Mouse (Mus musculus) midbrain, embryonic 11.5 days (tissue): ENCODE results near the gene Otx2. TPM values are rescaled to one million over a fixed set of nuclear protein-coding genes. Genes with fewer than 3 reads are reported as not detected.

ENCODE experiments used
- ATAC-seq: fragments of 200-750 bp; cut with Nextera tagmentation; 2 replicates; pipeline ENCODE4 v1.8.0; 2017; ENCODE audit warnings: moderate TSS enrichment, moderate library complexity; ENCODE audit not compliant: low FRiP score
- DNase-seq: peaks from one replicate; pipeline ENCODE4 v3.0.0; 2015; ENCODE audit warnings: low spot score; ENCODE audit errors: missing footprints
- H3K27ac ChIP-seq: fragments of 300-500 bp; sonication (generic); 2 replicates; pipeline ENCODE4 v1.5.1; 2014; ENCODE audit warnings: low read depth, low read length
- H3K27me3 ChIP-seq: fragments of 300-500 bp; sonication (generic); 2 replicates; pipeline ENCODE4 v1.6.1; 2014; ENCODE audit warnings: mild to moderate bottlenecking, low read length, moderate library complexity, mixed read lengths; ENCODE audit not compliant: control insufficient read depth, insufficient read depth
- H3K36me3 ChIP-seq: fragments of 300-500 bp; sonication (generic); 2 replicates; pipeline ENCODE4 v1.6.1; 2014; ENCODE audit warnings: mild to moderate bottlenecking, low read length, moderate library complexity, mixed read lengths; ENCODE audit not compliant: control insufficient read depth, insufficient read depth
- H3K4me1 ChIP-seq: fragments of 300-500 bp; sonication (generic); 2 replicates; pipeline ENCODE4 v1.6.1; 2014; ENCODE audit warnings: low read length; ENCODE audit not compliant: control insufficient read depth, insufficient read depth
- H3K4me2 ChIP-seq: fragments of 300-500 bp; sonication (generic); 2 replicates; pipeline ENCODE4 v1.6.1; 2014; ENCODE audit warnings: mild to moderate bottlenecking, moderate library complexity
- H3K4me3 ChIP-seq: fragments of 300-500 bp; sonication (generic); 2 replicates; pipeline ENCODE4 v1.5.1; 2014; ENCODE audit warnings: low read depth, low read length
- H3K9ac ChIP-seq: fragments of 300-500 bp; sonication (generic); 2 replicates; pipeline ENCODE4 v1.6.1; 2014; ENCODE audit warnings: low read length
- H3K9me3 ChIP-seq: fragments of 300-500 bp; sonication (generic); 2 replicates; pipeline ENCODE4 v1.6.1; 2016; ENCODE audit warnings: low read length; ENCODE audit not compliant: control insufficient read depth
- WGBS: fragments of 180-500 bp; shearing (Covaris S2); extraction: QIAGEN DNeasy Blood & Tissue Kit; methylation state at CpG from one replicate; pipeline ENCODE4 v1.1.7; 2014; 5-methylcytosine and 5-hydroxymethylcytosine counted together
- polyA plus RNA-seq: library from polyadenylated mRNA; unstranded; fragments of >200 nt; fragmentation: Nextera tagmentation; extraction: Ambion mirVana; gene quantifications from 2 replicates; pipeline ENCODE4 v1.2.1, GENCODE M21; 2014

The Otx2 gene
- polyA plus RNA-seq, 1 experiment from 2014 or later, result 230 TPM

GRCm38 (mm10) chr14:48664841-48665815 lies 8.5 kb downstream of the Otx2 start:
- Histone ChIP-seq H3K27ac (peak overlapping the region; percentile 98), H3K9ac (peak overlapping the region; percentile 100), H3K4me1 (peaks cover 17% of the 10 kb centered on the region), H3K4me3 (peak overlapping the region; percentile 95), H3K9me3 (no peaks in the 10 kb centered on the region), H3K27me3 (no peaks in the 10 kb centered on the region), H3K4me2 (peak overlapping the region; percentile 100), H3K36me3 (peaks cover 2% of the 10 kb centered on the region; the same call in 1 of the 2 replicates)
- under 1% methylated on average over 50 of the region's 50 CpGs for WGBS
- ATAC-seq (0 out of 2 replicates have a peak, but pooled peaks have one; percentile 11), DNase-seq (peak; percentile 98)

DNA sequence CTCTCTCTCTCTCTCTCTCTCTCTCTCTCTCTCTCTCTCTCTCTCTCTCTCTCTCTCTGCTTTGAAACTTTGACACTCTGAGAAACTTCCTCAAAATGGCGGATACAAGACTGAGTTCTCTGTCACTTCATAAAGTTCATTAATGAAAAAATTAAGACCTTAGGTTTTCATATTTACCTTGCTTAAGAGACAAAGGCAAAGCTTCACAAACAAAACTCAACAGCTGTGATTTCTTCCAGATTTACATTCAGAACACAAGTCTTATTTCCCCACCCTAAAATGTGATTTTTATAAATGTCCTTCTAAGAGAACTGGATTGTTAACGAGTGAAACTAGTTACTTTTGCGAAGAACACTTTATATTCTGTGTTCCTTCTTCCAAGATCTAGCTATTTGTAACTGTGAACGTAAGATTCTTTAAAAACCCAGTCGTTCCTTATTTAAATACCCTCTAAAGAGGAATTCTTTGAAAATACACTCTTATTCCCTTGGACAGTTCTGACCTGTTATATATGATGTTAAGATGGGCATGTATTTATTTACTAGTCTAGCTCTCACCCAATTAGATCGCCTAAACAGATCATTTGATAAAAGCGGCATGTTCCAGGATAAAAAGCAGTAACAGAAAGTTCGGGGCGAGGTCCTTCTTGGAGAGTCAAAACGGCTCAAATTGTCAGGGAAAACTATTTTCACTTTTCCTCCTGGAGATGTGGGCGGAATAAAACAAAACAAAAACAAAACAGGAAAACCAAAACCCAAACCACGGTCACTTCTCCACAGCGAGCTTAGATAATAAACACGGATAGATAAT lies 9.4 kb downstream of the Otx2 start:
- H3K36me3 ChIP-seq, result peaks cover 2% of the 10 kb centered on the region; the same call in 1 of the 2 replicates
- ATAC-seq, result no peak
- H3K27me3 ChIP-seq, result no peaks in the 10 kb centered on the region
- H3K4me2 ChIP-seq, result peak overlapping the region; percentile 100
- under 1% methylated on average over 14 of the region's 14 CpGs for WGBS
- peak overlapping the region; percentile 95 for H3K4me3 ChIP-seq
- H3K4me1 ChIP-seq, result peaks cover 24% of the 10 kb centered on the region
- H3K9me3 ChIP-seq, result no peaks in the 10 kb centered on the region
- DNase-seq, result peak; percentile 92
- peak overlapping the region; percentile 98 for H3K27ac ChIP-seq
- peak overlapping the region; percentile 100 for H3K9ac ChIP-seq

- no peaks in the 10 kb centered on the region for H3K9me3 ChIP-seq
- peaks cover 29% of the 10 kb centered on the region for H3K4me1 ChIP-seq
- H3K9ac ChIP-seq, result peak overlapping the region; percentile 100
- H3K4me2 ChIP-seq, result peak overlapping the region; percentile 100
- peaks cover 3% of the 10 kb centered on the region; the same call in 1 of the 2 replicates for H3K36me3 ChIP-seq
- H3K27me3 ChIP-seq, result no peaks in the 10 kb centered on the region
- peak overlapping the region; percentile 61 for H3K27ac ChIP-seq
- peak; percentile 95 for DNase-seq
- WGBS, result under 1% methylated on average over 4 of the region's 4 CpGs
- ATAC-seq, result no peak
- H3K4me3 ChIP-seq, result peak overlapping the region; percentile 95
Measured at GRCm38 (mm10) chr14:48663531-48663930, 10.1 kb downstream of the Otx2 start.

GRCm38 (mm10) chr14:48662568-48663236 lies 10.9 kb downstream of the Otx2 start:
- 0% methylated on average over 16 of the region's 16 CpGs for WGBS
- no peak for ATAC-seq
- peak overlapping the region; percentile 100 for H3K4me2 ChIP-seq
- H3K9ac ChIP-seq, result peak overlapping the region; percentile 100
- peaks cover 34% of the 10 kb centered on the region for H3K4me1 ChIP-seq
- H3K27ac ChIP-seq, result peak overlapping the region; percentile 76
- no peaks in the 10 kb centered on the region for H3K9me3 ChIP-seq
- peak; percentile 89 for DNase-seq
- H3K36me3 ChIP-seq, result peaks cover 7% of the 10 kb centered on the region; the same call in 1 of the 2 replicates
- H3K27me3 ChIP-seq, result no peaks in the 10 kb centered on the region
- peak overlapping the region; percentile 95 for H3K4me3 ChIP-seq

DNA sequence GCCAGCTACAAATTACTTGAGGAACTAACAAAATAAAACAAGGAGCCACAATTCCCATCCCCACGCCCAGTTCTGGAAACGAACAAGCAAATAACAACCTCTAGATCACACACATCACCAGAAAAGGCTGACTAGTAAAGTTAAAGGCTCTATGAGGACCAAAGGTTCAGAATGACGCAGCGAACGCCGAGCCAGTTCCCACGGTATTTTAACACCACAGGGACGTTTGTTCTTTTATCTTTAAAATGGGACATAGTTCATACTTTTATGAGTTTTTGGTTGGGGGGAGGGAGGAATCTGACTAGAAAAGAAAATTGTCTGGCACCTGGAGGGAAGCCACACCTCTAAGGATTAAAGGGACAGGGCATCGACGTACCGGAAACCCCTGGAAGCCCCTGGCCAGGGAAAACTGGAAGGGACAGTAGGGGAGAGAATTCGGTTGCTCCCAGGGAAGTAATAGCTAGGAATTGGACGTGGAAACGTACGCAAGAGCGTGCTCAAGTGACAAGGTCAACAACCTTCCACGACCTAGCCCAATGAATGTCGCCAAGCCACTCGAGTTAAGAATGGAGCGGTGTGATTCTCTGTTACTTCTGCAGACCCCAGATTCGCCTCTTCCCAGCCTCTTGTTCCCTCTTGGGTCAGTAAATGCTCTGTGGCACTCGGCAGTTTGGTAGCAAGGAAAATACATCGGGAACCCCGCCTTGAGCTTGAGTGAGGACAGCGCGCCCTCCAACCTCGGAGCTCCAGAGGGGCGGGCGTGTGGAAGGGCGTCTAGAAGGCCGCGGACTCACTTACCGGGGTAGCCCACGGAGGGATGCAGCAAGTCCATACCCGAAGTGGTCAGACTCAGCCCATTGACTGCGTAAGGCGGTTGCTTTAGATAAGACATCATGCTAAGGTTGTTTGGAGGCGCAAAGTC lies 11.7 kb downstream of the Otx2 start:
- Histone ChIP-seq H3K9ac (peak overlapping the region; percentile 100), H3K4me1 (peaks cover 40% of the 10 kb centered on the region), H3K9me3 (no peaks in the 10 kb centered on the region), H3K27me3 (no peaks in the 10 kb centered on the region), H3K27ac (peak overlapping the region; percentile 76), H3K4me3 (peak overlapping the region; percentile 95), H3K4me2 (peak overlapping the region; percentile 100), H3K36me3 (peaks cover 7% of the 10 kb centered on the region; the same call in 1 of the 2 replicates)
- ATAC-seq (no peak), DNase-seq (peak; percentile 96)
- 3% methylated on average over 38 of the region's 38 CpGs for WGBS

- Histone ChIP-seq H3K4me2 (peak overlapping the region; percentile 100), H3K9me3 (no peaks in the 10 kb centered on the region), H3K27ac (peak overlapping the region; percentile 76), H3K9ac (peak overlapping the region; percentile 100), H3K4me1 (peaks cover 46% of the 10 kb centered on the region), H3K27me3 (no peaks in the 10 kb centered on the region), H3K4me3 (peak overlapping the region; percentile 95), H3K36me3 (peaks cover 7% of the 10 kb centered on the region; the same call in 1 of the 2 replicates)
- ATAC-seq, result no peak
- DNase-seq, result peak; percentile 93
- 12% methylated on average over 8 of the region's 8 CpGs for WGBS
Measured at GRCm38 (mm10) chr14:48661151-48661550, 12.5 kb downstream of the Otx2 start.

DNA sequence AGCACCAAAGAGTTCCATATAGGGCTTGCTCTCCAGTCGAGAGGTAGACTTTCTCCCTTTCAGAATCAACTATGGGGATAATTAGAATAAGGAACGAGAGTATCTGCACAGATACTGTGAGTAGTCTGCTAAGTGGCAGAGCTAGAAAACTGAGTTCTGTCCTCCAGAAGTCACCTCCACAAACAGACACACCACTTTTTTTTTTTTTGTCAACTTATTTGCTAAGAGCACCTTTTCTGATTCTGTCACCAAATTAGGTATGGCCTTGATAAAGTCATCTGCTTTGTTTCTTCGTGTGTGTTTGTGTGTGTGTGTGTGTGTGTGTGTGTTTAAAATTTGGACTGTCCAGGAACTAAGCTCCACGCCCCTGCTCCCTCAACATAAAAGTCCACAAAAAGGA lies 13.0 kb downstream of the Otx2 start:
- Histone ChIP-seq H3K4me3 (peak overlapping the region; percentile 95), H3K4me2 (peak overlapping the region; percentile 100), H3K9me3 (no peaks in the 10 kb centered on the region), H3K27ac (no peak overlapping the region; the same call in 1 of the 2 replicates), H3K9ac (peak overlapping the region; percentile 100), H3K36me3 (peaks cover 7% of the 10 kb centered on the region; the same call in 1 of the 2 replicates), H3K27me3 (no peaks in the 10 kb centered on the region), H3K4me1 (peaks cover 52% of the 10 kb centered on the region)
- ATAC-seq, result no peak
- WGBS, result 34% methylated on average over 4 of the region's 4 CpGs
- DNase-seq, result peak; percentile 87
